Mouse (Mus musculus): Measurements from ENCODE around the gene Anapc5.

Gene Anapc5

DNA sequence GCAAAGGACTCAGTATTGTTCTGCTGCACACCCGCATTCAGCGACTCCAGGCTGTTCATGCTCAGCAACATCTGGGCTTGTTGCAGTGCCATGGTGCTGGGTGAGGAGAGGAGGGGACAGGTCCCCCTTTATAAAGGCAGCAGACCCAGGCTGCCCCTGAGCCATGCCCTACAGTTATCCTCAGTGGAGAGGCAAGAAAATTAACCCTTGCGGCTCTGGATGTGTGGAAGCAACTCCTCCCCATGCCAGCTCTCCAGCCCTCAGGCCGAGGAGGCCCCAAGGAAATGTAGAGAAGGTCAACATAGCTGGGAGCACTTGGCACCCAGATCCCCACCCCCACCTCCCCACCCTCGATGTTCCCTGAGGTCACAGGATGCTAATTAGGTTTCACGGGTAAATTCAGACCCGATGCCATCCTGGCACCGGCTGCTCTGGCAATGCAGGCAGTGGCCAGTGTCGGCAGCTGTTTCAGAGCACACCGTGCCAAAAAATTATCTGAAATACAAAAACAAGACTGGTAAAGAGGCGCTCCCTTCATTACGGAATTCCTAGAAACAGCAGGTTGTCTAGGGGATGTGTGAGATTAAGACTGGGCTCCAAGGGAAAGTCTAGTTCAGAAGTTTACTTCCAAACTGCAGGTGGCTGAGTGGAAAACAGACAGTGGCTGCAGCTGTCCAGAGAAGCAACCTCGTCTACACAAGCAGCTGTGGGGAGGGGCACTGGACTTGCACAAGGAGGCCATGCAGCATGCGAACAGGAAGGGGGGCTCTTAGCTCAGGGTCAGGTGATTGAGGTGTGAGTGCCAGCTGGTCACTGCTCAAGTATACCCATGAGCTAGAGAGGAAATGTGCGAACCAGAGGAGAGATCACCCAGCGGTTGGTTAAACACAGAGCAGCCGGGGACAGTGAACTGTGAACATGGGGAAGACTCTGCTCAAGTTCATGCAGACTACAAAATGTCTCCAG, 21.5 kb downstream of the Anapc5 start:
- DNase-seq (ENCODE audit: low spot score) = peak; percentile 25

DNA sequence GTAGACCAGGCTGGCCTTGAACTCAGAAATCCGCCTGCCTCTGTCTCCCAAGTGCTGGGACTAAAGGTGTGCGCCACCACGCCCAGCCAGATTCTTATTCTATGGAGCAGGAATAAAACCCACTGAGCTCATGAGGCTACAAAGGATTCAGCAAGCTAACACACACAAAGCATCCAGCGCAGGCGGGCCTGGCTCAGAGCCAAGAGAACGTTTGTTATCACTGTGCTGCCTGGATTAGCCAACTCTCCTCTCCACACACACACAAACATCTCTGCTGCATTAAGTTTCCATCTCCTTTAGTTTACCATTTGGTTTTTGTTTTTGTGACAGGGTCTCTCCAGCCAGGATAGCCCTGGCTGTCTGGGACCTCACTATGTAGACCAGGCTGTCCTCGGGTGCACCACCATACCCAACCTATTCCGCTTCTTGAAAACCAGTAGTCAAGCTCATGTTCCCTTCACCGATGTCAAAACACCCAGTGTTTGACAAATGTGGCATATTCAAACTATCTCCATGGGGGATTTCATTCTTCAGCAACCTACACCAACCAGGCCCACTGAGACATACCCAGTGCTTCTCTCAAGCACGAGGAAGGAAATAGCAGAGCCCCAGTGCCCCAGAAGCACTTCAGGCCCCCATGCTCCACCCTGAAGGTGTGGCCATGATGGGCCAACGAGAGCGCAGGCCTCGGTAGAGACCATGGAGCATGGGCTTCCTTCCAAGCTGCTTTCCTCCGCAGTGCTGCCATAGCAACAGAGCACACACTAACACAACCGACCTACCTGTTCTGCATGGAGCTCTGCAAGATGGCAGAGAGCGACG, 22.4 kb downstream of the Anapc5 start:
- DNase-seq (ENCODE audit: low spot score) = peak; percentile 85

DNA sequence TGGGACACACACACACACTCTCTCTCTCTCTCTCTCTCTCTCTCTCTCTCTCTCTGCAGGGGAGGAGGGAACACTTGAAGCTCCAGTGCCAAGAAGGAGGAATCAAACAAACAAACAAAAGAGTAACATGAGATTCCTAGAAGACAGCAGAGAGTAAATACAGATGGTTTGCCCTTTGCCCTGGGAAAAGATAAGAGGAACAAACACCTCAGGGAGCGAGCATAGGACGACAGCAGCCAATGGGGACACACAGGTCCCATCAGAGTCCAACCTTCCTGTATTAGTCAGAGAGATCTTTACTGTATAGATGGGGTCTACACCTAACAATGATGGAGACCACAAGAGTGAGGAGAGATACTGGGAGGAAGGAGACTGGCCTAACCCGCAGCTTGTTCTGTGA, 23.3 kb downstream of the Anapc5 start:
- no peak for DNase-seq (ENCODE audit: low spot score)

DNA sequence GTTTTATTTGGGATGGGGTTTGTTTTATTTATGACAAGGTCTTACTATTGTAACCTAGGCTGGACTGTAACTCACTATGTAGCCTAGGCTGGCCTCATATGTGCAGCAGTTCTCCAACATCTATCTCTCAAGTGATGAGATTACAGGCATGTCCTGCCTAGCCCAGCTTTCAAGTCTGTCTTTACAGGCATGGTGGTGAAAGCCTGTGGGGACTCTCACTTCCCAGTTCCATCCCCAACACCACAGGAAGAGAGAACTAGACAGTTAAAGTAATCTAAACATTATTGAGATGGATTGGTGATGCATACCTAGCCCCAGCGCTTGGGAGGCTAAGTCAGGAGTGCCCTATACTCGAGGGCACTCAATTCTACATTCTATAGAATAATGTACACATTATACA, 32.4 kb downstream of the Anapc5 start:
- DNase-seq (ENCODE audit: low spot score) = no peak

DNA sequence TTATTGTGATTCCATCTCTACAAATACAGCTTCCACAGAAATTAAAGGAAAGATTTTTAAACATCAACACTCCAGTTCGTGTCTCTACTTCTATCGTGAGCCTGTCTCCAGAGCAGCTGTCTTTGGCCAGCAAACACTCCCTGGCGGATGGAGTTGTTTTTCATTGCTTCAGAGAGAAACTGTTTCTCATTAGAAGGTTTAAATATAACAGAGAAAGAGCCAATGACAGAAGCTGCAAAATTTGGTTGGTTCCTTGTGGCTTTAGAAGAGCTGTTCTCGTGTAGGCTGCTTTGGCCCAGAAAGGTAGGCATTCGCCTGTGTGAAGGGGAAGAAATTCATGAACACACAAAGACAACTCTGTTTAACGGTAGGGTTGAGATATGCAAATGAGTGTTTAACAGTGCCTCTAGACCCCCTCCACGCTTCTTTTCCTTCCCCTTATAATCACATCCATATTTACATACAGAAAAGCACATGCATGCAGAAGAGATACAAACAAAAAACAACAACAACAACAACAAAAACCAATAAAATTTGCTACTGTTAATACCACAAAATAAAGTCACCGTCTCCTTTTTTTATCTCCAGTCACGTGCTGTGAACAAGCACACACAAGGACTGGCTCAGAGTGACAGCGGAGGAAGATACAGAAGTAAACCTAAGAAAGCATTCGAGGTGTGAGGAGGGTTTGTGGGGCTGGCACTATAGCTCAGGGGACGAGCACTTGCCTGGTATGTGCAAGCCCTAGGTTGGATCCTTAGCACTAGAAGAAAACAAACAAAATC, 34.9 kb downstream of the Anapc5 start:
- DNase-seq (ENCODE audit: low spot score) = no peak

DNA sequence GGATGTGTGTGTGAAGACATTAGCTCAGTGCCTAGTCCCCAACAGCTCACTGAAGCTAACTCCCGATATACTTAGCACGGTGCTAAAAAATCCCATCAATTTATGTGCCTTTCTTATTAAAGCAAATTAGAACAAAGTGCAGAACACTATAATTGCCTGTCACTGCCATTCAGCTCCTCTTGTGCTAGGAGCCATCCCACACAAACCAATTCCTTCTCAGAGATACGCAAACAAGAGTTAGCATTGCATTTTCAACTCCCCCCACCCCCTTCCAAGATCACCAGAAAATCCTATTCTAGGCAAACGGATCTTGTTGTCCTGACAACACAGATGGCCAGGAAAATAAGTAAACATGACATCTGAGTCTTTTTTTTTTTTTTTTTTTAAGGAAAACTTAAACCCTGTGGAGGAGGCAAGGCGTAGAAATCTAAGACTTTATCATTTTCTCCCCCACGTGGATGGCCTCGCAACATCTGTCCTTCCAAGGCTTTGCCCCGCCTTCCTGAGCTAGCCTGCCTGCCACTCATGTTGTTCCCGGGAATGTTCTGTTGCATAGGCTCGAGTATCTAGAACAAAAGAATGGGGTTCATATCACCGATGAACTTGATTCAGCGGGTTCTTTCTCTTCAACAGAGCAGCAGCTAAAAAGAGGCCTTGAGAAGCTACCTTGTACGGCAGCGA, 37.3 kb downstream of the Anapc5 start:
- DNase-seq (ENCODE audit: low spot score) = no peak

DNA sequence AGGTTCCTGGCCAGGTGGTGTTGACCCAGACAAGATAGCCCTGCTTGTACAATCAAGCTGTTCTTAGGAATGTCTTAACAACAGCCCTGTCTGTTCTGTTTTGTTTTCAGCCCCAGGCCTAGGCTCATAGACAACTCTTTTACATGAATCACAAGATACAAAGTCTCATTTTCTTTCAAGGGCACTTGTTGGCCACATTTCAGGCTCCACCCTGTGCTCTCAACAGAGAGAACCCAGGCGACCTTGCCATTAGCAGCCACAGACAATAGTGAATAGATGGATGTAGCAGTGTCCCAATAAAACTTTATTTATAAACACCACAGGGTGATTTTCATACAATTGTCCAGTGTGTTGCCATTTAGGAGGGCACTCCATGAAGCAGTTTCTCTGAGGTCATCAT, 39.1 kb downstream of the Anapc5 start:
- DNase-seq (ENCODE audit: low spot score) = no peak

DNA sequence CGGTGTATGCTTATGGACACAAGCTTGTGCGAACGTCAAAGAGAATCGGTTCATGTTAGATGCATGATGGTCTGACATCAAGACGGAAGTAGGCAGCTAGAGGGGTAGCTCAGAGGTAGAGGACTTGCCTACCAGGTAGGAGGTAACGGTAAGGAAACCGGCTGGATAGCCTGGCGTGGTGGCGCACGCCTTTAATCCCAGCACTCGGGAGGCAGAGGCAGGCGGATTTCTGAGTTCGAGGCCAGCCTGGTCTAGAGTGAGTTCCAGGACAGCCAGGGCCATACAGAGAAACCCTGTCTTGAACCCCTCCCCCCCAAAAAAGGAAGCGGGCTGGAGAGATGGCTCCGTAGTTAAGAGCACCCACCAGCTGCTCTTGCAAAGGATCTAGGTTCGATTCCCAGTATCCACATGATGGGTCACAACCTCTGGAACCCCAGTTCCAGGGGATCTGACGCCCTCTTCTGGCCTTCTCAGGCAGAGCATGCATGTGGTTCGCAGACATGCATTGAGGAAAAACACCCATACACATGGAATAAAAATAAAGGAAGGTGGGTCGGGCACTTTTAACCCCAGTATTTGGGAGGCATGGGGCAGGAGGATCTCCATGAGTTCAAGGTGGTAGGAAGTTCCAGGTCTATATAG, 40.2 kb downstream of the Anapc5 start:
- DNase-seq (ENCODE audit: low spot score) = no peak

DNA sequence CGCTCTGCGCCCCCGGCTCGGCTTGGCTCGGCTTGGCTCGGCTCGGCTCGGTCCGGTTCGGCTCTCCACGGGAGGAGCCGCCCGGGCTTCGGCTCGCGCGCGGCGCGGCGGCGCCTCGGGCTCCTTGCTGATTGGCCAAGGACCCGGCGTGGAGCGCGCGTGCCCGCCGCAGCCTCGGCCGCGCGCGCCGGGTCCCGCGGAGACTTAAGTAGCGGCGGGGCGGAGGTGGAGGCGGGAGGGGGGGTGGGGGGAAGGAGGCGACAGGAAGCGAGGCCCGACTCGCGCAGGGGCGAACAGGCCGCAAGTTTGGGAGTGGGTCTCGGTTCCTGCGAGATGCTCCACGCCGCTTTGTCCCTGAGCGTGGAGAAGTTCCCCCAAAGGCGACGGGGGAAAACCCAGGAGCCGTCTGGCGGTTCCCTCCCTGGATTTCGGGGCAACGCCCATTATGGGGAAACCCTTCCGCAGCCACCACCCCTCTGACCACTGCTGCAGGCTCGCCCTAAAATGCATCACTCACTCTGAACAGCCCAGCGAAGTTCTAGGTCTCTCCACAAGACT, 41.8 kb downstream of the Anapc5 start, which contains the start of gene Camkk2:
Gene Camkk2 (minus strand): TSS at position 133 of the 558 bp plus-strand sequence.
- DNase-seq (ENCODE audit: low spot score) = peak; percentile 81

DNA sequence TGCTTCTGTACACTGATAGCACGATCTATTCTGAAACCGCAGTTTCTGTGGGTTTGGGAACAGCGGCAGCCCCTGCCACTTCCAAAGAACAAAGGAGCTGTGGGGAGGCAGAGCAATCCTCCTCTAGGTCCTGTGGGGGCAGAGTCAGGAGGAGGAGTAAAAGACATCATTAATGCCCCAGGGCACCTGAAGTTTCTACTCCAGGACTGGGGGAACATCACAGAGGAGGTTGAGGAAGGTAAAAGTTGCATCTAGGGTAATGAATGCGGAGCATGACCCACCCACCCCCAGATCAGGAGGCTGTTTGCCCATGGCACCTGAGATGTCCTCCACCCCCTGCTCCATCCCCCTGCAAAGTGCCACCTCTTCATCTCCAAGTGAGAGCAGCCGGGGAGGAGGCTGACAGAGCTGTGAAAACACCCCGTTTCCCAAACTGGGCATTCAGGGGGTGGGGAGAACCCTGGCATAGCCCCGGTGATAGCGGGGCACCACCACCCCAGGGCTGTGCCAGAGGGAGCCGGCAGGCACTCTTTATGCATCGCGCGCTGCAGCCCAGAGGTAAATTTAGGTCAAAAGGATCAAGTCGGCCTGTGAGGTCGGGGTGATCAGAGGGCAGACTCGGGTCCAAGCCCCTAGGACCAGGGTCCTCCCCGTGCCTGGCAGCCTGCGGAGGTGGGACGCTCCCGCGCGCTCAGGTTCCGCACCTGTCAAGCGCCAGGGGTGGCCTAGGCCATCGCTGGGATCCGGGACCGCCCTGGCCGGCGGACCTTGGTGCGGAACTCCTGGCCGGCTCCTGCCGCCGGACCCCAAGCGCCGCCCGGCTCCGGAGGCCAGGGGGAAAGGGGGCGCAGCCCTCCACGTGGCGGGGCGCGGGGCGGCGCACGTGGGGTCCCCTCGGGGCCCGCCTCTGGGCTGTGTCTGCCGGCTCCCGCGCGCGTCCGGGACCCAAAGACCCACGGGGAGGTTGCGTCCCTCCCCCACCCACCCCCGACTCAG, 42.6 kb downstream of the Anapc5 start:
- no peak for DNase-seq (ENCODE audit: low spot score)

DNA sequence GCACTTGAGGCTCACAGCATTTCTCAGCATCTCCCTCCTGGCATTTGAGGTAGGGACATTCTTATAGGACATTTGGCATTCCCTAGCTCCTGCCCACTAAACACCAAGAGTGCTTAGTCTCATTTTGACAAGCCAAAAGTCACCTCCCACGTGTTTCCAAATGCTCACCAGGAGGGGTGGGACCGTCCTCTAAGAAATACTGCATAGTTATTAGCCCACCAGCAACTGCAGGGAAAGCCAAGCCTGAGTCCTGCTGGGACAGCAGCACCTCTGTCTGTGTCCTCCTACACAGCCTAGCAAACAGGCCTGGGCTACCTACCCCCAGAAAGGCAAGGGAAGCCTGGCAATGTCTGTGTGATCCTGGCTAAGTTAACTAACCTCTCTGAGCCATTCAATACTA, 43.8 kb downstream of the Anapc5 start:
- no peak for DNase-seq (ENCODE audit: low spot score)

DNA sequence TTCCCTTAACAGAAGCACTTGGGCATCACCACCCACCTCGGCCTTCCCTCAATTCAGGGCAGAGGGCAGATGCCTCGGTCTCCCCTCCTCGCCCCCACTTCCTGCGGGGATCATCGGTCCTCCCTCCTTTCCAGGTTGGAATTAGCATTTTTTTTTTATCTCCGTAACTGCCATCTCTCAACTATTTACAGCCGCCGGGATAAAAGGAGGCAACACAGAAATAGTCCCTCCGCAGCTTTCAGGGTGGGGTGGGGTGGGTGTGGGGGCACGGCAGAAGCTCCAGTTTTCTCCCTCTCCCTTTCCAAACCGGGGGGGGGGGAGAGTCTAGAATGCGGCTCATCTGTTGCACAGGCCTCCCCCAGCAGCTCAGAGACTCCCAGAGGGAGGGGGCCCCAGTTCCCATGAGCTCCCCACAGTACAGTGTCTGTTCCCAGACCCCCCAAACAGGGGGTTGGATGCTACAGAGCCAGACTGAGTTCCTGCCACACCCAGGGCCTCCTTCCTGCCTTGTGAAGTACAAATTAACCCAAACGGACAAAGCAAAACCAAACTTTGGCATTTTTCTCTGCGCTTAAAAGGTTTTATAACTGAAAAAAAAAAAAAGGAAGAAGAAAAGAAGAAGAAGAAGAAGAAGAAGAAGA, 45.4 kb downstream of the Anapc5 start:
- DNase-seq (ENCODE audit: low spot score) = no peak

DNA sequence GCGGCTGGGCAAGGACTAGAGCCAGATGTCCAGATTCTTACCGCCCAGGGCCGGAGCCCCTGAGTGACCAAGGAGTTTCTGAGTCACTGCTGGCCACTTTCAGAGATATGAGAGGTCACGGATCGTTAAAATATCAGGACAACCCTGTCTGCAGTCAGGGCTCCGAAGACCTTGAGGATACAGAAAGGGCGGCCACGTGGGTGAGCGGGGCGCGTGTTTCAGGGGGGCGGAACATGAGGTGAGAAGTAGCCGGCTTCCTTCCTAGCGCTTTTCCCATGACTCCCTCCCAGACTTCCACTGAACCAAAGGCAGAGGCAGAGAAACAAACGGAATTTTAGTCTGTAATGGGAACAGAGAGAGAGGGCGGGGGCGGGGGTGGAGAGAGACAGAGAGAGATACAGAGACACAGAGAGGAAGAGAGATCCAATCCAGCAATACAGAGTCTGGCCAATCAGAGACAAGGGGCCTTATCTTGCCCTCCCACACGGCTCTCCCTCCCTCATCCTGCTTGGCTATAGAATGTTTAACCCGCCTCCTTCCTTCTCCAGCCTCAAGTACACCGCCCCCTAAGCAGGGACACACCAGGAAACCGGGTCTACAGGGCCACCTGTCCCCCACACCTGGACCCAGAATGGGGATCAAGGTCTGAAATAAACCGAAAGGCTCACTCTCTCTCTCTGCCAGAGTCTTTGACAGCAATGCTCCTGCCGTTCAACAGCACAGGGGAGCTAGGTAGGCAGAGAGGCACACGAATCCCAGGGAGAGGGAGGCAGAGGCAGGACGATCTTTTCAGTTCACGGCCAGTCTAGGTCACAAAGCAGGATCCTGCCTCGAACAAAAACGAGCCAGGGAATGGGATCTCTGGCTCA, 46.2 kb downstream of the Anapc5 start:
- DNase-seq (ENCODE audit: low spot score) = no peak

DNA sequence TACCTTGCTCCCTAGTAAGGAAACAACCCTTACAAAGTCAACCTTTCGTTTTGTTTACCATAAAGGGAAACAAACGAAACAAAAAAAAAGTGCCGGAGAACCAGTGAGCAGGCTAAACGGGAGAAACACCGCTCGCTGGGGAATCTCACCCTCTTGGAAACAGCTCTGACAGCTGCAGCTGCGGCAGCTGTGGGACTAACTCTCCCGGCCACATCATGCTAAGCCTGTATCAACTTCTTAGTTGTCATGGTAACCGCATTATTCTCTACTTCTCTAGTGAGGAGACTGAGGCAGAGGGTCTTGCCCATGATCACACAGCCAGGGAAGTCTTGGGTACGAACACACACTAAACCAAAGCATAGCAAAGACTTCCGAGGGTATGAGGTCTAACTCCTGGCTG, 47.4 kb downstream of the Anapc5 start:
- DNase-seq (ENCODE audit: low spot score) = no peak

DNA sequence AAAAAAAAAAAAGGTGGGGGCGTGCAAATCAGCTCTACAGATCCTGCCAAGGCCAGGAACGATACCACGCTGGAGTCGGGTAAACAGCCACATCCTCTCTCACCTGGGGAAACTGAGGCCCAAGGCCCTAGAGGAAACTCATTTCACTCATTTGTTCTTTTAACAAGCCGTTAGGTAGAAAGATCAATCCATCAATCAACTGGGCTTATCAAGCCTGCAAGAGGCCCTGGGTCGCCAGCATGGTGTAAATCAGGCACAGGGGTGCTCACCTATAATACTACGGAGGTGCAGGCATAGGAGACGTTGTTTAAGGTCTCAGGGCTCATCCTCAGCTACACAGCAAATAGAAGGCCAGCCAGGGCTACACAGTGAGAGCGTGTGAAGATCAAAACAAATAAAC, 49.7 kb downstream of the Anapc5 start:
- DNase-seq (ENCODE audit: low spot score) = no peak

DNA sequence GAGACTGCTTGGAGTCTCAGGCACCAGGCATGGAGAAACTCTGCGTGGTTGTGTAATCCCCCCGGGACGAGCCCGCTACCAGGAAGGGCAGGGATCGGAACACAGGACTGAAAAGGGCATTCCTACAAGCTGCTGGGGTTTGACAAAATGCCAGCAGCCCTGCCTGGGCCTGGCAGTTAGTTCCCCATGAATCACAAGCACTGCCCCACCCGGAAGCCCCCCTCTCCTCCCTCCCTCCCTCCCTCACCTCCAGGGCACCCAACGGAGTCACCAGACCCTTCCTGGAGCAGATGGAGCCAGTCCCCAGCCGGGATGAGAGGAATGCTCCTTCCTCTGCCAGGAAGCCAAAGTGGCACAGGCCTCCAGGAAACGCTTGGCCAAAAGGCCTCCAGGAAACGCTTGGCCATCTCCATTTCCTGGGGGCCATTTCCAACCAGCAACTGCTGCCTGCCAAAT, 50.3 kb downstream of the Anapc5 start:
- peak; percentile 79 for DNase-seq (ENCODE audit: low spot score)

DNA sequence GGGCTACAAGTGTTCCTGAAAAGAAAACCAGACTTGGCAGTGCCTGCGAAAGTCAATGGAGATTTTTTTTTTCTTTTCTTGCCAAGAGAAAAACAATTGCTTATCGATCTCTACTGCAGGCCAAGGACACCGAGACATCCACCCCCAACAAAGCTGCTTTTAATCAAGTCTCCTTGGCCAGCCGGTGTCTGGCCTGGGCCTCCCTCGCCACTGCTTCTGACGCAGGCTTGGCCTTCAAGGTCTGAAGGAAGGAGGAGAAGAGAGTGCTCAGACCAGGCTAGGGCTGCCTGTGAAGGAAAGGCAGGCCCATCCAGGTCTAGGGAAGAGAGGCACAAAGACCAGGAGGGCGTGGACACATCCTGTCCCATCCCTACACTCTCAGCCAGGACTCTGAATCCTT, 50.8 kb downstream of the Anapc5 start:
- DNase-seq (ENCODE audit: low spot score) = peak; percentile 39

DNA sequence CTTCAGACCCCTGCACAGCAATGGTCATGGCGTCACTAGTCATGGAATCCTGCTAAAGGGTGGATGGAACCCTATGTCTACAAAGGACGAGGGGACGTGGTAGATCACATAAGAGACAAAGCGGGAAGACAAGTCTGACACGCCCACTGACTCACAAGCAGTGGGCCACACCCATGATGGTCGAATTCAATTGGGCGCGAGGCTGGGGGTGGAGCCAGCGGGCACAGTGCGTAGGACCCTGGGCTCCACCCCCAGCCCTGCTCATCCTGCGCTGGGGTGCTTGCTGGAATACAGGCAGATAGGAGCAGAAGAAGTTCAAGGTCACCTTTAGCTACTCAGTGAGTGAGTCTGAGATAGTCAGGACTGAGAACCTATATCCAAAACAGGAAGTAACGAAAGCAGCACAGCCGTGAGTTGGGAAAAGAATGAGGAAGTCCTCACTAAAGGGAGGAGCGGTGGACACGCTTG, 52.0 kb downstream of the Anapc5 start:
- no peak for DNase-seq (ENCODE audit: low spot score)
